Mouse (Mus musculus): ENCODE results near the gene Vrk1.

- TF ChIP-seq CTCF (IDR thresholded peaks at IDR 0.05; ENCODE audit: control insufficient read depth, insufficient read depth, insufficient read length) (no peak), CEBPB (IDR thresholded peaks at IDR 0.05; ENCODE audit: low read depth) (no peak), MYOD1 (IDR thresholded peaks at IDR 0.05; ENCODE audit: control insufficient read depth, insufficient read length, low read depth) (no peak), FOSL1 (IDR thresholded peaks at IDR 0.05; ENCODE audit: insufficient read depth, low read length, poor library complexity, severe bottlenecking) (no peak), USF1 (IDR thresholded peaks at IDR 0.05; ENCODE audit: low read depth) (no peak), MYOG (IDR thresholded peaks at IDR 0.05; ENCODE audit: control insufficient read depth, extremely low read depth, insufficient read length) (no peak), MAX (IDR thresholded peaks at IDR 0.05) (no peak)
Observed at GRCm38 (mm10) chr12:106034267-106034666, 24.2 kb downstream of the Vrk1 start.
